Mouse (Mus musculus) G1E-ER4 (cell line): ENCODE measurements around the gene Zc3h18. TPM values are rescaled to one million over a fixed set of nuclear protein-coding genes. Genes with fewer than 3 reads are reported as not detected.
A peak's percentile ranks its signal among the peaks of the same experiment; 100 is the strongest.

Source experiments
- GATA1 ChIP-seq: IDR thresholded peaks from one replicate; pipeline ENCODE4 v1.8.0; 2012; ENCODE audit warnings: low read length, inconsistent platforms
- polyA plus RNA-seq: library from polyadenylated mRNA; stranded (reverse); fragments of >175 nt; gene quantifications from 2 replicates; pipeline ENCODE4 v1.2.3, GENCODE M21; 2012

Zc3h18 gene
- polyA plus RNA-seq, 1 experiment, result 187 TPM

DNA sequence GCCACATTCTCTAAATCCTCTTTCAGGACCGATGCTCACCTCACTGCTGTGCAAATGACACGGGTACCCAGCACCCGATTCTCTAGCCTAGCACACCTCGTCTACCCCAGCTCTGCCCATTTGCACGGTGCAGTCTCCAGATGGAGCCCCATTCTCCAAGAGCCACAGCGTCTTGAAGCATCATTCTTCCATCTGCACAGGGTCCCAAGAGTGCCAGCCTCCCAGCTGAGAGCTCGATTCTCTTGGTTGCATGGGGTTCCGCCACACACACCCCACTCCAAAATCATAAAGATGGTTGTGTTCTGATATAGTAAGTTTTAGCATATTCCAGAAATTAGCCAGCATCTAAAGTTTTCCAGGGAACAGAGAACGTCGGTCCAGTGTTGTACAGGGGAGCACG, 33.1 kb upstream of the Zc3h18 start:
- no peak for TF ChIP-seq GATA1

GRCm38 (mm10) chr8:122343758-122344157, 32.7 kb upstream of the Zc3h18 start:
- no peak for TF ChIP-seq GATA1

DNA sequence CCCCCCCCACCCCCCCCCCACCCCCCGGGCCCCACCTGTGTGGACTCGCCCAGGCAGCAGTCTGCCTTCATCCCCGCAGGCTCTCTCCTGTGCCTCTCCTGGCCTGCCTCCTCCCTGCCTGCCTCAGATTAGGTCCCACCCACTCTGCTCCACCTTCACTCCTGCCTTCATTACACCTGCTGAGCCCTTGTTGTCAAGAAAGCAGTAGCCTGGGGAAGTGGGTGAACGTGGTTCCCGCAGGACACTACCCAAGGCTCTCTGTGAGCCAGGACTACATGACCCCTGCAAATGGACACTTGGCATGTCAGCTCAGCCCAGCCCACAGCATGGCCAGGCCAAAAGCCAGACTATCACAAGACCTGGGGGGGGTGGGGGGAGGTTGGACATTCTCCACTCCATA, 32.2 kb upstream of the Zc3h18 start:
- no peak for TF ChIP-seq GATA1

- TF ChIP-seq GATA1, result no peak
Measured at GRCm38 (mm10) chr8:122345181-122346095, 31.0 kb upstream of the Zc3h18 start.

DNA sequence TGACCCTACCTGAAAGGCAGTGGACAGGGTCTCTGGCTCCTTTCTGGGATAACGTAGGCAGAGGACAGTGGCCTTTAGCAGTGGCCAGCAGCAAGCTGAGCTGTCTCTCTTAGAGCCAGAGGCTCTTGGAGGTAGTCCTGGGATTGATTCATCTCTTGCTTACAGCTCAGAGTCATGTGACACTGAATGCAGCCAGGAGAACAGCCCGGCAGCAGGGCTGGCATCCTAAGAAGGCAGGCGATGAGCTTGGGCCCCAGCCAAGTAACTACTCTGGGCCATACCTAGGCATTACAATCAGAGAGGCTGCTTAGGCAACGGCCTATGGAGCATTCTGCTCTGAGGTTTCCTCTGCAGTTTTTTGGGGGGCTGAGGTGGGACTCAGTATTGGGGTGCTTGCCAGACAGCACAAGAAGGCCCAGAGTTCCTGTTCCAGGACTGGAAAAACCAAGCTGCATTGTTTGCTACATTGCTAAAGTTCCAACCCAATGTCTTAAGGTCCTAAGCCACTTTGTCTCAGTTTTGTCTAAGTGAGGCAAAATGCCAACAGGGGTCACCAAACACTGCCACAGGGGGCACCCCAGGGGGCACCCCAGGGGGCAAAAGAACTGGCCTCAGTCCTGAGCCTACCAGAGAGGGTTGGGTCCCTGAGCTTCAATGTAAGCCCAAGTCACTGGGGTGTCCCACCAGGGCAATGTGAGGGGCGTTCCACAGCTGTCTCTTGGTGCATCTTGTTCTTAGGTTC, 28.4 kb upstream of the Zc3h18 start:
- TF ChIP-seq GATA1, result no peak

GRCm38 (mm10) chr8:122349357-122350297, 26.8 kb upstream of the Zc3h18 start:
- peak; percentile 85 for TF ChIP-seq GATA1

- TF ChIP-seq GATA1, result no peak
Measured at GRCm38 (mm10) chr8:122350309-122351089, 25.9 kb upstream of the Zc3h18 start.

- TF ChIP-seq GATA1, result no peak
Measured at GRCm38 (mm10) chr8:122354157-122354556, 22.3 kb upstream of the Zc3h18 start.

DNA sequence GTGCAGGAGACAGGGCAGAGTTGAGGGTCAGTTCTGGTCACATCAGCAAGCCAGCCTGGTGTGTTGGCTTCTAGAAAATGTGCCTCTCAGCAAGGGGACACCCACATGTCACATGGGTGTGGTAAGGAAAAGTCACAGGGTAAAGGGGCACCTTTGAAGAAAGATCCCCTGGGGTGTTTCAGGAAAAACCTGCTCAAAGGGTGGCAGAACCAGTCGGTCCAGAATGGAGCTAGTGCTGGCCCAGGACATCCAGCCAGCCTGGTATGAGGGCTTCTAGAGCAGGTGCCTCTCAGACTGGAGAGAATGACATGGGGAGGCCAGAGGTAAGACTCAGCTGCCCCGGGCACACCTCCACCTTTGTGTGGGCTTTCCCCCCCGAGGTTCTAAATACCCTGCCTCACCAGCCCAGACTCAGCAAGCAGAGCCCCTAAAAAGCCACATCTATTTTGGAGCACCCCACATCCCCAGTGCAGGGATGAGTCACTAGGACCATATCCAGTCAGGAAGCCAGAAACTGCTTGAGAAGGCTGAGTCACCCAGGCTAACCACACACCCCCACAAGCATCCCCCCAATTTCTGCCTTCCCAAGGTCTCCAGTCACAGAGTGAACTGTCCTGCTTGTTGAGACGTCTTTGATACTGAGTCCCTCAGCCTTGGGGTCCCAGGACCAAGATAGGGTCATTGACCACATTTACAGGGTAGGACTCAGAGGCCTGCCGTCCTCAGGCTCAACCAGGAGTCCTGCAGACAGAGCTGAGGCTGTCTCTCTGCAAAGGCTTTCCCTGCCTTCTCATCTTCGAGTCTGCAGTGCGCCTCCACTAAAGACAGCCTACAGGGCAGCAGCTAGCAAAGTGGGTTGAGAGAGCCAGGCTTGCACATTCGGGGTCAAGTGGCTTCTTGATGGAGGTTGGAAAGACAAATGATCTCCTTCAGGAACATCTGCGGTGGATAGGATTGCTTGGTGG, 20.5 kb upstream of the Zc3h18 start:
- no peak for TF ChIP-seq GATA1

DNA sequence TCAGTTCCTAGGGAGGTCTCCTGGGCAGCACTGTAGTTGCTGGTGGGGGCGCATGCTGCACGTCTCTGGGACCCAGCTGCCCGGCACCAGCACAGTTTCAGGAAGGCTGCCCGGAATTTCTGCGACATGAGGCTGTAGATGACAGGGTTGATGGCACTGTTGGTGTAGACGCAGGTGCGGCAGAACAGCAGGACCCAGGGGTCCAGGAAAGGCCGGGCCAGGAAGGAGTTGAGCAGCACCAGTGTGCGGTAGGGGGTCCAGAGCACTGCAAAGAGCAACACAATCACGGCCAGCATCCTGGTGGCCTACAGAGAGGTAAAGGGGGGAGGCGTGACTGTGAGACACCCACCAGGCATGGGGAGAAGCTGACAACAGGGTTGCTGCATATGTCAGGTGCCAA, 19.2 kb upstream of the Zc3h18 start:
- TF ChIP-seq GATA1, result no peak

DNA sequence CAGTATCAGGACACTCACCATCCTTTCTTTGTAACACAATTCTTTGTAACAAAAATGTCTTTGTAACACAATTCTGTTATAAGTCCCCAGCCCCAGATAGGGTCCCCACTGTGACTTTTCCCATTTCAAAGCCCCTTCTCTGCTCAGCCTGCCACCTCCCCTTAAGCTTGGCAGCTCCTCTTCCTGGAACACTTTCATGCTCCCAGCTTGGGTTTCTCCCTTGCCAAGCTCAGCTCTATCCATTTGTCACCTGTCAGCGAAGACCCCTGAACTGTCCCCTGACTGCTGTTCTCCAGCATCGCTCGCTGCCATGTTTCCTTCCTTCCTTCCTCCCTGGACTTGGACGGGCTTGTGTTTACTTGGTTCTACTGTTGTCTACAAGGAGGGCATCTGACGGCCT, 18.8 kb upstream of the Zc3h18 start:
- TF ChIP-seq GATA1, result no peak

- no peak for TF ChIP-seq GATA1
Measured at GRCm38 (mm10) chr8:122359111-122359775, 17.2 kb upstream of the Zc3h18 start.

DNA sequence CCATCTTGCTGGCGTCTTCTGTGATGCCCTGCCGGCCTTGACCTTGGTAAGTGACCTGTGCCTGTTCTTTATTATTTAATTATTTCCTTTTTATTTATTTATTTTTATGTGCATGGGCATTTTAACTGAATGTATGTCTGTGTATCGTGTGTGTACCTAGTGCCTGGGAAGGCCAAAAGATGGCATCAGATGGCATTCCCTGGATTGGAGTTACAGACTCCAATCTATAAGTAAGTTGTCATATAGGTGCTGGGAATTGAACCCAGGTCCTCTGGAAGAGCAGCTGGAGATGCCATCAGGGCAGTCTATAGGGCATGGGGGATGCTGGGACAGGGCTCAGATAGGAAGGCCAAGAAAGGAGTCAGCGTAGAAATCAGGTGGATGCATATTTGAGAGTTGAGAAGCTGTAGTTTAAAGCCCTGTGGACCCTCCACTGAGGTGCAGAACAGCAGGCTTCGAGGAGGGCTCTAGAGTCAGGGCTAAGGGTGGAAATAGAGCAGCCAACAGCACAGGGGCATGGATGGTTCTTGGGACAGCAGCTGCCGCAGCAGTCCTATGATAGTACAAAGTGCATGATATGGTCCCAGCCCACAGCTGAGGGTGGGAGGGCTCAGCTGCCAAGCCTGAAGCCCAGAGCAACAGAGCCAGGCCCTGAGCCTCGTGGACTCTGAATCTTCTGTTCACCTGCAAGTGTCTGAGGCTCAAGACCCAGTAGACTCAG, 15.6 kb upstream of the Zc3h18 start, which contains the start of gene Trhr2:
Trhr2 (minus strand) TSS at position 51 of the 721 bp plus-strand sequence.
- TF ChIP-seq GATA1, result no peak
